Comparison of ENCODE assay signal across 16 mouse cellular contexts in genomic region chr3:55214413-55214812, GRCm38 (mm10). TPM values are rescaled to one million over a fixed set of nuclear protein-coding genes. Genes with fewer than 3 reads are reported as not detected.
DNase-seq lines count a peak whose midpoint lies in the region; ATAC-seq lines count a peak whose summit lies in the region.
"Had no signal": no experiment of that assay in that cellular context is flagged by ENCODE, and none has a peak within 500 bp of the region (broad histone marks: within the 10 kb centered on the region; RNA-seq: fewer than 3 reads in every experiment).

No protein-coding gene starts in this region.

- peak overlapping the region; percentile 50; the same call in 1 of the 2 replicates for H3K27ac ChIP-seq in embryonic facial prominence, embryonic 14.5 days (replicated peaks; ENCODE audit: low read depth, low read length)
- H3K27ac ChIP-seq in midbrain, embryonic 14.5 days (replicated peaks; ENCODE audit: low read depth, low read length) = no peak overlapping the region; the same call in 1 of the 2 replicates

- no peak overlapping the region for H3K4me3 ChIP-seq in embryonic facial prominence, embryonic 14.5 days (ENCODE audit: low read depth, low read length)
- no peak overlapping the region for H3K4me3 ChIP-seq in midbrain, embryonic 14.5 days (replicated peaks; ENCODE audit: low read depth, low read length)
- H3K4me3 ChIP-seq: erythroblast, embryonic 14.5 days had no signal

- no peak overlapping the region for H3K4me2 ChIP-seq in embryonic facial prominence, embryonic 14.5 days (ENCODE audit: low read depth, low read length)
- no peak overlapping the region for H3K4me2 ChIP-seq in midbrain, embryonic 14.5 days (ENCODE audit: low read length)

- no peak overlapping the region for H3K9ac ChIP-seq in embryonic facial prominence, embryonic 14.5 days (ENCODE audit: low read depth, low read length)
- no peak overlapping the region for H3K9ac ChIP-seq in midbrain, embryonic 14.5 days (replicated peaks; ENCODE audit: low read length)

- peak; percentile 27 to 38 for DNase-seq in cerebellum, postnatal 10 days
- no peak for DNase-seq in cerebellum, adult 9-10 months
- peak; percentile 16 for DNase-seq in layer of hippocampus, adult 11-12 months (ENCODE audit: low spot score)
- no peak for DNase-seq in layer of hippocampus, postnatal 25 days (ENCODE audit: extremely low spot score in 1 of 2, low spot score in 1 of 2)
- peak; percentile 81 for DNase-seq in embryonic facial prominence, embryonic 14.5 days (ENCODE audit: low spot score)
- peak; percentile 67 for DNase-seq in midbrain, embryonic 14.5 days
- DNase-seq in embryo, embryonic 9.5 days (ENCODE audit: extremely low spot score) = no peak
- no peak for DNase-seq in kidney, postnatal 36 days
- DNase-seq: gastrocnemius, postnatal 10 days; layer of hippocampus, postnatal 36 days; lung, postnatal 10 days; right cerebral cortex, adult 18-20 months had no signal

- H3K36me3 ChIP-seq in embryonic facial prominence, embryonic 14.5 days (ENCODE audit: control insufficient read depth, insufficient read depth, low read length) = no peaks in the 10 kb centered on the region
- no peaks in the 10 kb centered on the region for H3K36me3 ChIP-seq in midbrain, embryonic 14.5 days (ENCODE audit: control insufficient read depth, insufficient read depth, low read length)

- H3K27me3 ChIP-seq in embryonic facial prominence, embryonic 14.5 days (replicated peaks; ENCODE audit: control insufficient read depth, insufficient read depth, low read length) = no peaks in the 10 kb centered on the region
- H3K27me3 ChIP-seq in midbrain, embryonic 14.5 days (ENCODE audit: control insufficient read depth, insufficient read depth, low read length) = no peaks in the 10 kb centered on the region

- 67% methylated on average over 6 of the region's 6 CpGs for WGBS in embryonic facial prominence, embryonic 14.5 days
- 61% methylated on average over 6 of the region's 6 CpGs for WGBS in midbrain, embryonic 14.5 days

- H3K4me1 ChIP-seq in embryonic facial prominence, embryonic 14.5 days (ENCODE audit: control insufficient read depth, insufficient read depth, low read length) = peaks cover 19% of the 10 kb centered on the region; the same call in 1 of the 2 replicates
- H3K4me1 ChIP-seq in midbrain, embryonic 14.5 days (ENCODE audit: control insufficient read depth, insufficient read depth, low read length) = peaks cover 17% of the 10 kb centered on the region

- ATAC-seq in embryonic facial prominence, embryonic 14.5 days (ENCODE audit: low read depth) = 0 out of 2 replicates have a peak, but pooled peaks have one; percentile 15
- no peak; the same call in 1 of the 2 replicates for ATAC-seq in midbrain, embryonic 14.5 days (ENCODE audit: low FRiP score, low TSS enrichment)

- H3K9me3 ChIP-seq in embryonic facial prominence, embryonic 14.5 days (ENCODE audit: control insufficient read depth, low read length) = no peaks in the 10 kb centered on the region
- no peaks in the 10 kb centered on the region for H3K9me3 ChIP-seq in midbrain, embryonic 14.5 days (ENCODE audit: control insufficient read depth, low read length)

RNA-seq across cellular contexts. Expression of gene Dclk1, which starts 27.8 kb away (rescaled TPM):
- total RNA-seq in layer of hippocampus, postnatal 25 days (2021) = 100 to 1,000 TPM; 589 to 662 TPM
- polyA plus RNA-seq in embryonic facial prominence, embryonic 14.5 days (2014; fragmentation: Nextera tagmentation; extraction: Ambion mirVana) = 73.7 and 75.0 TPM in 2 replicates
- 278 and 323 TPM in 2 replicates for polyA plus RNA-seq in midbrain, embryonic 14.5 days (2014; fragmentation: Nextera tagmentation; extraction: Ambion mirVana)
- polyA plus RNA-seq: erythroblast, embryonic 14.5 days; liver, adult 2 months had no signal

RNA-seq across cellular contexts. Expression of gene Sohlh2, which starts 32.6 kb away (rescaled TPM):
- not detected for total RNA-seq in layer of hippocampus, postnatal 25 days (2021)
- polyA plus RNA-seq in embryonic facial prominence, embryonic 14.5 days (2014; fragmentation: Nextera tagmentation; extraction: Ambion mirVana) = 0.15 TPM in 1 of 2 replicates, not detected in the other
- not detected in 2 replicates for polyA plus RNA-seq in midbrain, embryonic 14.5 days (2014; fragmentation: Nextera tagmentation; extraction: Ambion mirVana)
- total RNA-seq: heart, postnatal 25 days; layer of hippocampus, postnatal 36 days; liver, adult 2 months had no signal
- polyA plus RNA-seq: erythroblast, embryonic 14.5 days; kidney, embryonic 14.5 days; liver, adult 2 months had no signal

Comparison
In these comparisons a context has a peak if more than half of its experiments do, and no peak if none do; other contexts are left out.
1. DNase-seq: peak in cerebellum, postnatal 10 days (2 of 2), layer of hippocampus, adult 11-12 months (single experiment), embryonic facial prominence, embryonic 14.5 days (single experiment) and midbrain, embryonic 14.5 days (single experiment); none in cerebellum, adult 9-10 months (single experiment), layer of hippocampus, postnatal 25 days (0 of 2), embryo, embryonic 9.5 days (single experiment) and kidney, postnatal 36 days (0 of 2).